Mouse (Mus musculus): ENCODE measurements around the gene Kcnh1. TPM values are rescaled to one million over a fixed set of nuclear protein-coding genes. Genes with fewer than 3 reads are reported as not detected.

Kcnh1 gene
- 0.40 and 0.64 TPM in 2 replicates for polyA plus RNA-seq (2014; fragmentation: Nextera tagmentation; extraction: Ambion mirVana)

DNA sequence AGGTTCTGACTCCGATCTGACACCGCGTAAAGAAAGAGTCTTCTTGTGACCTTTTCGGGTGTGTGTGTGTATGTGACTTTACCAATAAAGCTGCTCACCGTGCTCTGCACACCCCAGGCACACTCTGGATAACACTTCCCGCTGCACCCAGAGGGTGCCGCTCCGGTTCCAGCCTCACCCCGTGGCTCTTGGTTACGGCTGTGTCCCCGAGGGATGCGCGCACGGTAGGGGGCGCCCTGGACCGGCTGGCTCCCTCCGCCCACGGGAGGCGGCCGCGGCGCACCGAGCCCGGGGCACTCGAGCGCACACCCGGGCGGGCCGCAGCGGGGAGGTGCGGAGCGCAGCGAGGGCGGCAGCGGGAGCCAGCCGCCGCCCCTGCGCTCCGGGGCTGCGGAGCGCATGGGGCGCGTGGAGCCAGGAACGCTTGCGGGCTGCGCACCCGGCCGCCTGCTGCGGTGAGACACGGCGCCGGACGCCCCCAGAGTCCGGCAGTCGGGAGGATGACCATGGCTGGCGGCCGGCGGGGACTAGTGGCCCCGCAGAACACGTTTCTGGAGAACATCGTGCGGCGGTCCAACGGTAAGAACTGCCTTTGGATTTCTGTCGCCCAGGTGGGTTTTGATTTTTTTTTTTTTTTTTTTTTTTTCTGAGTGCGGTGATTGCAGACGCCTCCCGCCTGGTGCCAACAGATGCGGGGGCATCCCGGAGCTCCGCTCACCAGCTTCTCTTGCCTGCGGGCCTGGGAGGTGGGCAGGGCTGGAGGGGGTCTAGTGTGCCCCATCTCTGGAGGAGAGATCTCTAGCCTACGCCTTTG is at the start of gene Kcnh1:
Kcnh1 (plus strand) TSS at position 267 of the 814 bp plus-strand sequence.
- peak; percentile 89 for ATAC-seq (ENCODE audit: low FRiP score)
- Histone ChIP-seq H3K36me3 (ENCODE audit: control insufficient read depth, insufficient read depth, low read length) (no peaks in the 10 kb centered on the region), H3K4me2 (replicated peaks; ENCODE audit: low read depth, low read length) (peak within 1 kb of the TSS; percentile 86), H3K4me3 (ENCODE audit: low read depth, low read length) (peak within 1 kb of the TSS; percentile 44), H3K27me3 (ENCODE audit: control insufficient read depth, insufficient read depth, low read length) (peaks cover 18% of the 10 kb centered on the region), H3K27ac (ENCODE audit: low read depth, low read length) (no peak within 1 kb of the TSS), H3K4me1 (replicated peaks; ENCODE audit: control insufficient read depth, insufficient read depth, low read length) (no peaks in the 10 kb centered on the region), H3K9ac (ENCODE audit: low read depth, low read length) (peak within 1 kb of the TSS; percentile 58; the same call in 1 of the 2 replicates), H3K9me3 (ENCODE audit: control insufficient read depth, low read length) (no peaks in the 10 kb centered on the region)
- under 1% methylated on average over 73 of the region's 73 CpGs for WGBS
- DNase-seq (ENCODE audit: low spot score), result peak; percentile 88

DNA sequence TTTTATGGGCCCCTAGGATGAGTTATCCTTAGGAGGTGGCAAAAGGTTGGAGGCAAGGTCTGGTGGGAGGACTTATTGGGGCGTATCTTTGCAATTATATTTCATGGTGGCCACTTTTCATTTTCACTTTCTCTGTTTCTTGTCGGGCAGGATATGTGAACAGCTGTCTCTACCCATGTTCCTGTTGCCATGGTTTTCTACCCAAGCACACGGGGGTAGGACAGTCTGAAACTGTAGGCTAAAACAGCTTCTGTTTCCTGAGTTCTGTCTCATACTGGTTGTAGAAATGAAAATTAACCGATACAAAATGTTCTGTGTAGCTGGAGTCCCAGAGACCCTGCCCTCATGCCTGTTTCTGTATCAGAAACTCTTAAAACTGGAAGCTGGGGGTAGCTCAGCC is 39.4 kb upstream of the Kcnh1 start:
- no peaks in the 10 kb centered on the region for H3K27me3 ChIP-seq (ENCODE audit: control insufficient read depth, insufficient read depth, low read length)
- no peak overlapping the region for H3K9ac ChIP-seq (ENCODE audit: low read depth, low read length)
- H3K36me3 ChIP-seq (ENCODE audit: control insufficient read depth, insufficient read depth, low read length), result no peaks in the 10 kb centered on the region
- H3K4me2 ChIP-seq (replicated peaks; ENCODE audit: low read depth, low read length), result no peak overlapping the region
- no peaks in the 10 kb centered on the region for H3K4me1 ChIP-seq (replicated peaks; ENCODE audit: control insufficient read depth, insufficient read depth, low read length)
- 93% methylated on average over 4 of the region's 4 CpGs for WGBS
- ATAC-seq (ENCODE audit: low FRiP score) (no peak), DNase-seq (ENCODE audit: low spot score) (no peak)
- H3K4me3 ChIP-seq (ENCODE audit: low read depth, low read length), result no peak overlapping the region
- H3K9me3 ChIP-seq (ENCODE audit: control insufficient read depth, low read length), result no peaks in the 10 kb centered on the region
- no peak overlapping the region for H3K27ac ChIP-seq (ENCODE audit: low read depth, low read length)

GRCm38 (mm10) chr1:192171477-192171876 is 19.1 kb upstream of the Kcnh1 start:
- no peaks in the 10 kb centered on the region for H3K27me3 ChIP-seq (ENCODE audit: control insufficient read depth, insufficient read depth, low read length)
- WGBS, result 88% methylated on average over 3 of the region's 3 CpGs
- H3K27ac ChIP-seq (ENCODE audit: low read depth, low read length), result no peak overlapping the region
- no peaks in the 10 kb centered on the region for H3K36me3 ChIP-seq (ENCODE audit: control insufficient read depth, insufficient read depth, low read length)
- no peak for ATAC-seq (ENCODE audit: low FRiP score)
- H3K4me2 ChIP-seq (replicated peaks; ENCODE audit: low read depth, low read length), result no peak overlapping the region
- no peak overlapping the region for H3K9ac ChIP-seq (ENCODE audit: low read depth, low read length)
- H3K4me1 ChIP-seq (replicated peaks; ENCODE audit: control insufficient read depth, insufficient read depth, low read length), result no peaks in the 10 kb centered on the region
- no peak for DNase-seq (ENCODE audit: low spot score)
- H3K4me3 ChIP-seq (ENCODE audit: low read depth, low read length), result no peak overlapping the region
- no peaks in the 10 kb centered on the region for H3K9me3 ChIP-seq (ENCODE audit: control insufficient read depth, low read length)

DNA sequence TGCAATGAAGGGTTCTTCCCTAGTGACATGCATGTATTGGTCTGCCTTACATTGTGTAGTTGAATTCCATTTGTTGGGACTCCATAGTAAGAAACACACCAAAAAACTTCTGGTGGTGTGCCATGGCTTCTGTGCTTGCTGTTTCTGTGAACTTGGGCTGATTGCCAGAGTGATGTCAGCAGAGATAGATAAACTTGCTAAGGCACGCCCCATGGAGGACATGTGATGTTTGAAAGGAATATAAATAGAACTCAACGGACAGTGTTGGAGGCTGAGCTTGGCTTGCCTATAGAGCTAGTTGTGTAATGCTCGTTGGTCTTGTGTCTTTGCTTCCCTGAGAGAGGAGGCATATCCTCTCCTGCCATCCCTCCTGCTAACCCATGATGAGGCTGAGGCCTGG is 10.7 kb upstream of the Kcnh1 start:
- no peaks in the 10 kb centered on the region for H3K4me1 ChIP-seq (replicated peaks; ENCODE audit: control insufficient read depth, insufficient read depth, low read length)
- no peaks in the 10 kb centered on the region for H3K9me3 ChIP-seq (ENCODE audit: control insufficient read depth, low read length)
- H3K4me3 ChIP-seq (ENCODE audit: low read depth, low read length), result no peak overlapping the region
- H3K4me2 ChIP-seq (replicated peaks; ENCODE audit: low read depth, low read length), result no peak overlapping the region
- DNase-seq (ENCODE audit: low spot score) (no peak), ATAC-seq (ENCODE audit: low FRiP score) (no peak)
- H3K9ac ChIP-seq (ENCODE audit: low read depth, low read length), result no peak overlapping the region
- no peak overlapping the region for H3K27ac ChIP-seq (ENCODE audit: low read depth, low read length)
- H3K36me3 ChIP-seq (ENCODE audit: control insufficient read depth, insufficient read depth, low read length), result no peaks in the 10 kb centered on the region
- 79% methylated on average over 3 of the region's 3 CpGs for WGBS
- no peaks in the 10 kb centered on the region for H3K27me3 ChIP-seq (ENCODE audit: control insufficient read depth, insufficient read depth, low read length)

DNA sequence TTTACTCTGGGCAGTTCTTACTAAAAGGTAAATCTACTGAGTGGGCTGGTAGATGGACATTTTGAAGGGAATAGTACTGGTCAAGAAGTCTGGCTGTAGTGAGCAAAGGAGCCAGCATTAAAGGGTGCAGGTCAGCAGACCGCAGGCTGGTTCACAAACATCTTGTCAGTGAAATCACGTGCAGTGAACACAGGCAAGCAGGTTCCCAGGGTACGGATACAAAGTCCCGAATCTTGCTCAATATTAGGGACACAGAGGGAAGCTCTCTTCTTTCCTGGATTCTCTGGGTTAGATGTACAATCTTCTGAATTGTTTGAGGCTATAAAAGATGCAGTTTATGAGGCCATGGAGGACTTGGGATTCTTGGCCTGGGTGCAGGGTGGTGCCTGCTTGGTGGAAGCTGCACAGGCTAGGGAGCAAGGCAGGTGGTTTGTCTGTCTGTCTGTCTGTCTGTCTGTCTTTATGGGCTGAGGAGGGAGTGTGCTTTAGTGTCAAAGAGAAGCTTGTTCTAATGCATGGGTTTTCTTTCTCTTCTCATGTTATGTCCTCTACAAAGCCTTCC is 8.8 kb upstream of the Kcnh1 start:
- WGBS, result 82% methylated on average over 4 of the region's 4 CpGs
- H3K27me3 ChIP-seq (ENCODE audit: control insufficient read depth, insufficient read depth, low read length), result no peaks in the 10 kb centered on the region

DNA sequence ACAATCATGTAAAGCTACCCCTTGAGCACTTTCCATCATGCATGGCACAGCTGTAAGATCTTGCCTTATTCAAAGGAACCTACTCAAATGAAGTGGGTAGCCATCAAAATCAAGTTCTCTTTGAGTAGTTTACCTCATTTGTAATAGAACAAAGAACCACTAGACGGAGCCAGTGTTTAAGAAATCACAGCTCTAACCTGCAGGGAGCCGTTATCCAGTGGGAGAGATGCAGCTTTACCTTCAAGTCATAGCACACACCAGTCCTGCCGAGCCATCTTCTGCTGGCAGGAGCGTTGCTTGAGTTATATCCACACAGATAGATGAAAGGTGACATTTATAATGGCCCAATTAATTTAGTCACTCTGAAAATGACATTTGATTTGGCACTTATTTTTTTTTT is 1.5 kb upstream of the Kcnh1 start:
- 11% methylated on average over 4 of the region's 4 CpGs for WGBS
- DNase-seq (ENCODE audit: low spot score) (peak; percentile 56), ATAC-seq (ENCODE audit: low FRiP score) (no peak)
- no peak overlapping the region for H3K4me3 ChIP-seq (ENCODE audit: low read depth, low read length)
- peaks cover 18% of the 10 kb centered on the region for H3K27me3 ChIP-seq (ENCODE audit: control insufficient read depth, insufficient read depth, low read length)
- no peaks in the 10 kb centered on the region for H3K4me1 ChIP-seq (replicated peaks; ENCODE audit: control insufficient read depth, insufficient read depth, low read length)
- H3K9ac ChIP-seq (ENCODE audit: low read depth, low read length), result no peak overlapping the region
- H3K9me3 ChIP-seq (ENCODE audit: control insufficient read depth, low read length), result no peaks in the 10 kb centered on the region
- H3K4me2 ChIP-seq (replicated peaks; ENCODE audit: low read depth, low read length), result no peak overlapping the region
- no peaks in the 10 kb centered on the region for H3K36me3 ChIP-seq (ENCODE audit: control insufficient read depth, insufficient read depth, low read length)
- H3K27ac ChIP-seq (ENCODE audit: low read depth, low read length), result no peak overlapping the region

More for the DNA sequence above, 8.8 kb upstream of the Kcnh1 start:
- Histone ChIP-seq H3K9me3 (ENCODE audit: control insufficient read depth, low read length) (no peaks in the 10 kb centered on the region), H3K27ac (ENCODE audit: low read depth, low read length) (no peak overlapping the region), H3K4me3 (ENCODE audit: low read depth, low read length) (no peak overlapping the region), H3K9ac (ENCODE audit: low read depth, low read length) (no peak overlapping the region), H3K4me1 (replicated peaks; ENCODE audit: control insufficient read depth, insufficient read depth, low read length) (no peaks in the 10 kb centered on the region), H3K4me2 (replicated peaks; ENCODE audit: low read depth, low read length) (no peak overlapping the region), H3K36me3 (ENCODE audit: control insufficient read depth, insufficient read depth, low read length) (no peaks in the 10 kb centered on the region)
- DNase-seq (ENCODE audit: low spot score) (no peak), ATAC-seq (ENCODE audit: low FRiP score) (no peak)

- no peaks in the 10 kb centered on the region for H3K36me3 ChIP-seq (ENCODE audit: control insufficient read depth, insufficient read depth, low read length)
- H3K4me3 ChIP-seq (ENCODE audit: low read depth, low read length), result no peak overlapping the region
- H3K4me2 ChIP-seq (replicated peaks; ENCODE audit: low read depth, low read length), result no peak overlapping the region
- DNase-seq (ENCODE audit: low spot score) (no peak), ATAC-seq (ENCODE audit: low FRiP score) (no peak)
- WGBS, result 80% methylated on average over 11 of the region's 11 CpGs
- H3K9me3 ChIP-seq (ENCODE audit: control insufficient read depth, low read length), result no peaks in the 10 kb centered on the region
- no peak overlapping the region for H3K27ac ChIP-seq (ENCODE audit: low read depth, low read length)
- H3K4me1 ChIP-seq (replicated peaks; ENCODE audit: control insufficient read depth, insufficient read depth, low read length), result no peaks in the 10 kb centered on the region
- H3K27me3 ChIP-seq (ENCODE audit: control insufficient read depth, insufficient read depth, low read length), result peaks cover 18% of the 10 kb centered on the region
- no peak overlapping the region for H3K9ac ChIP-seq (ENCODE audit: low read depth, low read length)
These were observed 803 bp upstream of the Kcnh1 start for GRCm38 (mm10) chr1:192189771-192190170.

DNA sequence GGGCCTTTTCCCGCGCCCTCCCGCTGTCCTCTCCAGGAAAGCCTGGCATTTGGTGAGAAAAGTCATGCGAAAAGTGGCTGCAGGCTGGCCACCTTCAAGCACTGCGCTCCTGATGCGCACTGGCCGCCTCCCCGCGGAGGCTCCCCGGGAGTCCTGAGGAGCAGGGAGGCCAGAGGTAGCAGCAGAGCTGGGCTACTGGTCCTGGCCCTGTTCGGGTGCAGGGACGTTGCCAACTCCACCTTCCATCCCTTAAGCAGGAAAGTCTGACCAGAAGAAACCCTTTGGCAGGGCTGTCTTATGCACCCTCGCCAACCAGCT is 707 bp downstream of the Kcnh1 start:
- H3K36me3 ChIP-seq (ENCODE audit: control insufficient read depth, insufficient read depth, low read length), result no peaks in the 10 kb centered on the region
- DNase-seq (ENCODE audit: low spot score), result peak; percentile 43
- H3K4me2 ChIP-seq (replicated peaks; ENCODE audit: low read depth, low read length), result peak overlapping the region; percentile 86
- no peak overlapping the region for H3K9ac ChIP-seq (ENCODE audit: low read depth, low read length)
- no peaks in the 10 kb centered on the region for H3K4me1 ChIP-seq (replicated peaks; ENCODE audit: control insufficient read depth, insufficient read depth, low read length)
- H3K4me3 ChIP-seq (ENCODE audit: low read depth, low read length), result peak overlapping the region; percentile 44
- WGBS, result 5% methylated on average over 13 of the region's 13 CpGs
- H3K27me3 ChIP-seq (ENCODE audit: control insufficient read depth, insufficient read depth, low read length), result peaks cover 18% of the 10 kb centered on the region
- H3K27ac ChIP-seq (ENCODE audit: low read depth, low read length), result no peak overlapping the region
- ATAC-seq (ENCODE audit: low FRiP score), result no peak
- no peaks in the 10 kb centered on the region for H3K9me3 ChIP-seq (ENCODE audit: control insufficient read depth, low read length)

DNA sequence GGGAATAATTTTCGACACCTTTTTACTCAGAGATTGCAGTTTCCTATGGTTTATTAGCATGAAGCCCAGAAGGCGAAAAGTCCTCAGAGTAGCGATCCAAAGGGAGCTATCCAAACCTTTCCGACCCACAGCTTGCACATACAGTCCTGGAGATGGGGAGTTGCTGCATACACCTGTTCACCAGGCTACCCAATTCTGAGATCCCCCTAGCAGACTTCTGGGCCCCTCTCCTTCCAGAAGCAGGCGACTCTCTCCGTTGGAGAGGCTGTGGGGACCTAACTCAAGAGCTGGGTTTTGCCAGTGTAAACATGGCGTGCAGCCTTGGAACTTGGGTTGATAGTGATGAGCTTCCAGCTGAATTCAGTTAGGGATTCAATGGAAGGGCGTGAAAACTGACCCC is 1.3 kb downstream of the Kcnh1 start:
- no peak overlapping the region for H3K4me3 ChIP-seq (ENCODE audit: low read depth, low read length)
- no peak overlapping the region for H3K27ac ChIP-seq (ENCODE audit: low read depth, low read length)
- H3K4me2 ChIP-seq (replicated peaks; ENCODE audit: low read depth, low read length), result no peak overlapping the region
- H3K4me1 ChIP-seq (replicated peaks; ENCODE audit: control insufficient read depth, insufficient read depth, low read length), result no peaks in the 10 kb centered on the region
- WGBS, result 60% methylated on average over 8 of the region's 8 CpGs
- no peaks in the 10 kb centered on the region for H3K36me3 ChIP-seq (ENCODE audit: control insufficient read depth, insufficient read depth, low read length)
- DNase-seq (ENCODE audit: low spot score), result peak; percentile 4
- H3K27me3 ChIP-seq (ENCODE audit: control insufficient read depth, insufficient read depth, low read length), result peaks cover 18% of the 10 kb centered on the region
- no peak for ATAC-seq (ENCODE audit: low FRiP score)
- H3K9me3 ChIP-seq (ENCODE audit: control insufficient read depth, low read length), result no peaks in the 10 kb centered on the region
- H3K9ac ChIP-seq (ENCODE audit: low read depth, low read length), result no peak overlapping the region

All from hindbrain, embryonic 11.5 days (tissue).